8 mouse cellular contexts compared by ENCODE assay signal in the genomic region with DNA sequence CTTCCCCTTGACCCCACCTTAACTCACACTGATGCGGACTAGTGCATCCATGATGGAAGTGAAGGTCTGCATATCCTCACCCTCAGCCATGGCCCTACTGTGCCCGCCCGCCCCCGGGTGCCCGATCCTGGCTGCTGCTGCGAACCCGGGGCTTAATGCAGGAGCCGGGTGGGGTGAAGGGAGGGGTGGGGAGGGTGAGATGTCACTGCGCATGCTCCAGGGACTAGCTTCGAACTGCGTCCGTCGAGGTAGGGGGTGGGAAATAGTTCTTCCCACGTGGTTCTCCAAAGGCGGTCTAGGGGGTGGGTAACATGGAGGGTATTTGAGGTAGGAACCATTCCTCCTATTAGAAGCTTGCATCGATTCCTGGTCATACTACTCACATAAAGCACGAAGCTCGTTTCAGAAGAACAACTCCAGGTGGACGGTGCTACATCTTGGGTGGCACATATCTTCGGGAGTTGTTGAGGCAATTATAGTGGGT. TPM values are rescaled to one million over a fixed set of nuclear protein-coding genes. Genes with fewer than 3 reads are reported as not detected.
A peak's percentile ranks its signal among the peaks of the same experiment; 100 is the strongest.
DNase-seq lines count a peak whose midpoint lies in the region; ATAC-seq and TF ChIP-seq lines count a peak whose summit lies in the region.

A gene (plus strand): TSS at position 279 of the 484 bp plus-strand sequence.

- peak within 1 kb of the TSS; percentile 84 for H3K9ac ChIP-seq in forebrain, embryonic 11.5 days (ENCODE audit: low read length)
- H3K9ac ChIP-seq in heart, embryonic 15.5 days = peak within 1 kb of the TSS; percentile 84
- peak within 1 kb of the TSS; percentile 83 for H3K9ac ChIP-seq in midbrain, embryonic 11.5 days (ENCODE audit: low read length)

- DNase-seq in layer of hippocampus, adult 11-12 months (ENCODE audit: low spot score) = peak; percentile 76
- DNase-seq in layer of hippocampus, adult 9-10 months (ENCODE audit: low spot score) = no peak
- no peak for DNase-seq in adrenal gland, postnatal 4 days (ENCODE audit: low spot score in 2 of 2)
- peak; percentile 82 for DNase-seq in forebrain, embryonic 11.5 days (ENCODE audit: low spot score)
- DNase-seq in layer of hippocampus, postnatal 25 days (ENCODE audit: extremely low spot score in 1 of 2, low spot score in 1 of 2) = peak in 1 of 2 experiments; percentile 60
- no peak for DNase-seq in midbrain, embryonic 11.5 days (ENCODE audit: low spot score, missing footprints)
- DNase-seq in thymus, adult 2 months = peak; percentile 39

- H3K4me2 ChIP-seq in forebrain, embryonic 11.5 days (ENCODE audit: low read depth, low read length, severe bottlenecking) = peak within 1 kb of the TSS; percentile 79
- H3K4me2 ChIP-seq in heart, embryonic 15.5 days = peak within 1 kb of the TSS; percentile 82
- H3K4me2 ChIP-seq in midbrain, embryonic 11.5 days = peak within 1 kb of the TSS; percentile 85

- H3K9me3 ChIP-seq in forebrain, embryonic 11.5 days (ENCODE audit: control insufficient read depth, low read length) = no peaks in the 10 kb centered on the region
- no peaks in the 10 kb centered on the region for H3K9me3 ChIP-seq in heart, embryonic 15.5 days (replicated peaks)
- no peaks in the 10 kb centered on the region for H3K9me3 ChIP-seq in midbrain, embryonic 11.5 days (ENCODE audit: control insufficient read depth, low read length)

- no peak for TF ChIP-seq POLR2A in thymus, adult 2 months (IDR thresholded peaks at IDR 0.05; ENCODE audit: control insufficient read depth, extremely low read depth, insufficient read depth, low read length, poor library complexity)

- no peaks in the 10 kb centered on the region; the same call in 1 of the 2 replicates for H3K36me3 ChIP-seq in forebrain, embryonic 11.5 days (ENCODE audit: control insufficient read depth, insufficient read depth, low read length)
- H3K36me3 ChIP-seq in heart, embryonic 15.5 days = no peaks in the 10 kb centered on the region
- H3K36me3 ChIP-seq in midbrain, embryonic 11.5 days (ENCODE audit: control insufficient read depth, insufficient read depth, low read length) = no peaks in the 10 kb centered on the region
- H3K36me3 ChIP-seq in thymus, adult 2 months (ENCODE audit: control insufficient read depth, insufficient read depth, low read length) = no peaks in the 10 kb centered on the region

- H3K27ac ChIP-seq in forebrain, embryonic 11.5 days (ENCODE audit: low read depth, low read length) = peak within 1 kb of the TSS; percentile 74
- peak within 1 kb of the TSS; percentile 84 for H3K27ac ChIP-seq in heart, embryonic 15.5 days
- peak within 1 kb of the TSS; percentile 53 for H3K27ac ChIP-seq in midbrain, embryonic 11.5 days (ENCODE audit: low read depth, low read length)
- H3K27ac ChIP-seq in thymus, adult 2 months (ENCODE audit: control insufficient read depth, insufficient read depth, low read length) = peak within 1 kb of the TSS; percentile 8; the same call in 1 of the 2 replicates

- no peaks in the 10 kb centered on the region for H3K27me3 ChIP-seq in forebrain, embryonic 11.5 days (ENCODE audit: control insufficient read depth, insufficient read depth, low read length)
- peaks cover 20% of the 10 kb centered on the region for H3K27me3 ChIP-seq in heart, embryonic 15.5 days
- H3K27me3 ChIP-seq in midbrain, embryonic 11.5 days (ENCODE audit: control insufficient read depth, insufficient read depth, low read length) = no peaks in the 10 kb centered on the region; the same call in 1 of the 2 replicates
- no peaks in the 10 kb centered on the region for H3K27me3 ChIP-seq in thymus, adult 2 months (ENCODE audit: control insufficient read depth, insufficient read depth, low read length)

- ATAC-seq in forebrain, embryonic 11.5 days (replicated peaks; ENCODE audit: low FRiP score) = peak; percentile 39
- ATAC-seq in heart, embryonic 15.5 days (replicated peaks; ENCODE audit: insufficient number of reproducible peaks, insufficient read depth, low FRiP score, low read depth) = peak; percentile 9; the same call in 1 of the 2 replicates
- ATAC-seq in midbrain, embryonic 11.5 days (ENCODE audit: low FRiP score) = peak; percentile 40

- 4% methylated on average over 20 of the region's 20 CpGs for WGBS in forebrain, embryonic 11.5 days
- WGBS in heart, embryonic 15.5 days = 5% methylated on average over 20 of the region's 20 CpGs
- 5% methylated on average over 20 of the region's 20 CpGs for WGBS in midbrain, embryonic 11.5 days
- 5% methylated on average over 20 of the region's 20 CpGs for WGBS in thymus, adult 2 months

- no peak for TF ChIP-seq CTCF in thymus, adult 2 months (IDR thresholded peaks at IDR 0.05; ENCODE audit: borderline replicate concordance, control insufficient read depth, extremely low read depth, insufficient read depth, low read length, poor library complexity)

- peaks cover 24% of the 10 kb centered on the region for H3K4me1 ChIP-seq in forebrain, embryonic 11.5 days (replicated peaks; ENCODE audit: control insufficient read depth, insufficient read depth, low read length)
- H3K4me1 ChIP-seq in heart, embryonic 15.5 days (replicated peaks) = peaks cover 43% of the 10 kb centered on the region
- peaks cover 30% of the 10 kb centered on the region for H3K4me1 ChIP-seq in midbrain, embryonic 11.5 days (ENCODE audit: control insufficient read depth, insufficient read depth, low read length)
- peaks cover 35% of the 10 kb centered on the region for H3K4me1 ChIP-seq in thymus, adult 2 months (replicated peaks; ENCODE audit: control insufficient read depth, insufficient read depth, low read length)

- H3K4me3 ChIP-seq in forebrain, embryonic 11.5 days (ENCODE audit: low read depth, low read length) = peak within 1 kb of the TSS; percentile 78
- H3K4me3 ChIP-seq in heart, embryonic 15.5 days = peak within 1 kb of the TSS; percentile 90
- peak within 1 kb of the TSS; percentile 80 for H3K4me3 ChIP-seq in midbrain, embryonic 11.5 days (ENCODE audit: low read depth, low read length)
- H3K4me3 ChIP-seq in thymus, adult 2 months (ENCODE audit: control insufficient read depth, insufficient read depth, low read length) = peak within 1 kb of the TSS; percentile 62

RNA-seq across cellular contexts. Expression of the gene that starts here (rescaled TPM):
- total RNA-seq in adrenal gland, postnatal 4 days (2021) = 100 to 1,000 TPM; 120 to 130 TPM
- polyA plus RNA-seq in forebrain, embryonic 11.5 days (2014; fragmentation: Nextera tagmentation; extraction: Ambion mirVana) = 237 and 252 TPM in 2 replicates
- polyA plus RNA-seq in heart, embryonic 15.5 days (2015; fragmentation: Nextera tagmentation; extraction: Ambion mirVana) = 189 and 207 TPM in 2 replicates
- total RNA-seq in layer of hippocampus, postnatal 25 days (2021) = 10 to 100 TPM; 79.2 to 87.4 TPM
- polyA plus RNA-seq in midbrain, embryonic 11.5 days (2014; fragmentation: Nextera tagmentation; extraction: Ambion mirVana) = 261 and 270 TPM in 2 replicates
- polyA plus RNA-seq in thymus, adult 2 months (2012; rRNA removed) = 171 and 183 TPM in 2 replicates

Comparison
In these comparisons a context has a peak if more than half of its experiments do, and no peak if none do; other contexts are left out.
1. DNase-seq: peak in layer of hippocampus, adult 11-12 months (single experiment), forebrain, embryonic 11.5 days (single experiment) and thymus, adult 2 months (single experiment); none in layer of hippocampus, adult 9-10 months (single experiment), adrenal gland, postnatal 4 days (0 of 2) and midbrain, embryonic 11.5 days (single experiment).
2. H3K27ac ChIP-seq: peak in every context shown above with its lines; median percentile 84 in heart, embryonic 15.5 days; 74 in forebrain, embryonic 11.5 days; 53 in midbrain, embryonic 11.5 days; 8 in thymus, adult 2 months.
3. Peak in every context shown above with its lines, with median percentiles within 50 percentile points of each other: ATAC-seq, H3K4me2 ChIP-seq, H3K4me3 ChIP-seq and H3K9ac ChIP-seq.